Mouse (Mus musculus) bone marrow macrophage, adult 2 months (primary cell): ENCODE measurements at regions not wholly inside any gene's neighbourhood (a gene's known extent, or its start where the extent isn't known, plus 50 kb on each side); places are given as distances from the start of the nearest gene placed in this dataset.

Experiments
- CTCF ChIP-seq: IDR thresholded peaks from 2 replicates; pipeline ENCODE4 v1.5.1; 2012; ENCODE audit warnings: low read depth, mild to moderate bottlenecking, low read length, moderate library complexity
- POLR2A ChIP-seq: IDR thresholded peaks from 2 replicates; pipeline ENCODE4 v1.6.1; 2012; ENCODE audit warnings: mild to moderate bottlenecking, low read depth, low read length, borderline replicate concordance

GRCm38 (mm10) chr10:44981913-44982312, 85.1 kb upstream of the Prep start:
- TF ChIP-seq POLR2A: no peak
- TF ChIP-seq CTCF: no peak
